Mouse (Mus musculus): ENCODE results near the gene Cckar.

The Cckar gene

GRCm38 (mm10) chr5:53707235-53708177 lies at the start of gene Cckar:
Gene Cckar, minus strand, starts transcription at chr5:53707705.
- peak; percentile 24 for DNase-seq (ENCODE audit: low spot score)

- DNase-seq (ENCODE audit: low spot score) = no peak
These were observed 36.6 kb upstream of the Cckar start for GRCm38 (mm10) chr5:53744061-53744460.

- no peak for DNase-seq (ENCODE audit: low spot score)
These were observed 25.4 kb upstream of the Cckar start for GRCm38 (mm10) chr5:53732933-53733332.

GRCm38 (mm10) chr5:53727606-53728005 lies 20.1 kb upstream of the Cckar start:
- no peak for DNase-seq (ENCODE audit: low spot score)

- no peak for DNase-seq (ENCODE audit: low spot score)
These were observed 18.5 kb upstream of the Cckar start for GRCm38 (mm10) chr5:53726011-53726410.

- DNase-seq (ENCODE audit: low spot score) = peak; percentile 71
These were observed 9.0 kb upstream of the Cckar start for GRCm38 (mm10) chr5:53716462-53716861.

GRCm38 (mm10) chr5:53711277-53711676 lies 3.8 kb upstream of the Cckar start:
- no peak for DNase-seq (ENCODE audit: low spot score)

- no peak for DNase-seq (ENCODE audit: low spot score)
These were observed 686 bp upstream of the Cckar start for GRCm38 (mm10) chr5:53708191-53708590.

GRCm38 (mm10) chr5:53702686-53703085 lies 4.8 kb downstream of the Cckar start:
- no peak for DNase-seq (ENCODE audit: low spot score)

GRCm38 (mm10) chr5:53697794-53698193 lies 9.7 kb downstream of the Cckar start:
- DNase-seq (ENCODE audit: low spot score) = no peak

GRCm38 (mm10) chr5:53696701-53697100 lies 10.8 kb downstream of the Cckar start:
- no peak for DNase-seq (ENCODE audit: low spot score)

GRCm38 (mm10) chr5:53692662-53693061 lies 14.8 kb downstream of the Cckar start:
- DNase-seq (ENCODE audit: low spot score) = no peak

- peak; percentile 51 for DNase-seq (ENCODE audit: low spot score)
These were observed 15.4 kb downstream of the Cckar start for GRCm38 (mm10) chr5:53692100-53692499.

- DNase-seq (ENCODE audit: low spot score) = no peak
These were observed 15.9 kb downstream of the Cckar start for GRCm38 (mm10) chr5:53691577-53691976.

- no peak for DNase-seq (ENCODE audit: low spot score)
These were observed 19.2 kb downstream of the Cckar start for GRCm38 (mm10) chr5:53688326-53688725.

GRCm38 (mm10) chr5:53686379-53686778 lies 21.1 kb downstream of the Cckar start:
- no peak for DNase-seq (ENCODE audit: low spot score)

GRCm38 (mm10) chr5:53685623-53686022 lies 21.9 kb downstream of the Cckar start:
- DNase-seq (ENCODE audit: low spot score) = no peak

- no peak for DNase-seq (ENCODE audit: low spot score)
These were observed 23.1 kb downstream of the Cckar start for GRCm38 (mm10) chr5:53684417-53684816.

GRCm38 (mm10) chr5:53683916-53684315 lies 23.6 kb downstream of the Cckar start:
- DNase-seq (ENCODE audit: low spot score) = no peak

GRCm38 (mm10) chr5:53679651-53680050 lies 27.9 kb downstream of the Cckar start:
- no peak for DNase-seq (ENCODE audit: low spot score)

GRCm38 (mm10) chr5:53678036-53678767 lies 29.3 kb downstream of the Cckar start:
- DNase-seq (ENCODE audit: low spot score) = no peak

GRCm38 (mm10) chr5:53676671-53677070 lies 30.8 kb downstream of the Cckar start:
- no peak for DNase-seq (ENCODE audit: low spot score)

All from lung, postnatal 25 days (tissue).